Mouse (Mus musculus) forebrain, embryonic 16.5 days (tissue): ENCODE results near the gene Cidec. TPM values are rescaled to one million over a fixed set of nuclear protein-coding genes. Genes with fewer than 3 reads are reported as not detected.

Source experiments
- ATAC-seq: fragments of 200-750 bp; cut with Nextera tagmentation; 2 replicates; pipeline ENCODE4 v1.8.0; 2017; ENCODE audit warnings: mild to moderate bottlenecking, moderate library complexity
- H3K27ac ChIP-seq: fragments of 300-500 bp; sonication (generic); 2 replicates; pipeline ENCODE4 v1.5.1; 2014; ENCODE audit warnings: low read length, control low read depth
- H3K27me3 ChIP-seq: fragments of 300-500 bp; sonication (generic); replicated peaks from 2 replicates; pipeline ENCODE4 v1.6.1; 2014; ENCODE audit warnings: low read length; ENCODE audit not compliant: control insufficient read depth, insufficient read depth
- H3K36me3 ChIP-seq: fragments of 300-500 bp; sonication (generic); 2 replicates; pipeline ENCODE4 v1.6.1; 2014; ENCODE audit not compliant: control insufficient read depth, insufficient read depth
- H3K4me1 ChIP-seq: fragments of 300-500 bp; sonication (generic); replicated peaks from 2 replicates; pipeline ENCODE4 v1.6.1; 2014; ENCODE audit warnings: low read length; ENCODE audit not compliant: control insufficient read depth, insufficient read depth
- H3K4me2 ChIP-seq: fragments of 300-500 bp; sonication (generic); 2 replicates; pipeline ENCODE4 v1.6.1; 2014; ENCODE audit warnings: mild to moderate bottlenecking, low read length, control low read depth
- H3K4me3 ChIP-seq: fragments of 300-500 bp; sonication (generic); replicated peaks from 2 replicates; pipeline ENCODE4 v1.5.1; 2014; ENCODE audit warnings: mild to moderate bottlenecking, low read length, control low read depth
- H3K9ac ChIP-seq: fragments of 300-500 bp; sonication (generic); replicated peaks from 2 replicates; pipeline ENCODE4 v1.6.1; 2014; ENCODE audit warnings: low read depth, low read length, control low read depth
- H3K9me3 ChIP-seq: fragments of 300-500 bp; sonication (generic); 2 replicates; pipeline ENCODE4 v1.6.1; 2016; ENCODE audit warnings: low read length; ENCODE audit not compliant: control insufficient read depth
- WGBS: fragments of 180-500 bp; shearing (Covaris S2); extraction: QIAGEN DNeasy Blood & Tissue Kit; methylation state at CpG from one replicate; pipeline ENCODE4 v1.1.7; 2014; 5-methylcytosine and 5-hydroxymethylcytosine counted together
- polyA plus RNA-seq: library from polyadenylated mRNA; unstranded; fragments of >200 nt; fragmentation: Nextera tagmentation; extraction: Ambion mirVana; gene quantifications from 2 replicates; pipeline ENCODE4 v1.2.1, GENCODE M21; 2015

Cidec gene
- polyA plus RNA-seq, 1 experiment from 2014 or later, result not detected

GRCm38 (mm10) chr6:113402094-113402493 lies 33.5 kb downstream of the Cidec start:
- Histone ChIP-seq H3K27me3 (no peaks in the 10 kb centered on the region), H3K9me3 (no peaks in the 10 kb centered on the region), H3K36me3 (no peaks in the 10 kb centered on the region; the same call in 1 of the 2 replicates), H3K4me2 (no peak overlapping the region), H3K9ac (no peak overlapping the region), H3K27ac (no peak overlapping the region), H3K4me3 (no peak overlapping the region), H3K4me1 (no peaks in the 10 kb centered on the region)
- 90% methylated on average over 13 of the region's 13 CpGs for WGBS
- ATAC-seq, result no peak

GRCm38 (mm10) chr6:113396270-113397030 lies 39.1 kb downstream of the Cidec start:
- no peak overlapping the region for H3K4me2 ChIP-seq
- no peak overlapping the region for H3K4me3 ChIP-seq
- ATAC-seq, result no peak
- H3K9me3 ChIP-seq, result no peaks in the 10 kb centered on the region
- peaks cover 9% of the 10 kb centered on the region for H3K4me1 ChIP-seq
- no peaks in the 10 kb centered on the region for H3K27me3 ChIP-seq
- 86% methylated on average over 10 of the region's 10 CpGs for WGBS
- no peak overlapping the region for H3K9ac ChIP-seq
- H3K36me3 ChIP-seq, result peaks cover 2% of the 10 kb centered on the region; the same call in 1 of the 2 replicates
- no peak overlapping the region for H3K27ac ChIP-seq

GRCm38 (mm10) chr6:113395501-113395900 lies 40.1 kb downstream of the Cidec start:
- H3K9ac ChIP-seq, result no peak overlapping the region
- no peak overlapping the region for H3K4me2 ChIP-seq
- H3K9me3 ChIP-seq, result no peaks in the 10 kb centered on the region
- peaks cover 9% of the 10 kb centered on the region for H3K4me1 ChIP-seq
- 0 out of 2 replicates have a peak, but pooled peaks cover 2% of the 10 kb centered on the region for H3K36me3 ChIP-seq
- H3K27ac ChIP-seq, result no peak overlapping the region
- no peak overlapping the region for H3K4me3 ChIP-seq
- no peak for ATAC-seq
- WGBS, result 98% methylated on average over 6 of the region's 6 CpGs
- H3K27me3 ChIP-seq, result no peaks in the 10 kb centered on the region

- no peak overlapping the region for H3K4me2 ChIP-seq
- no peak overlapping the region for H3K4me3 ChIP-seq
- WGBS, result 94% methylated on average over 11 of the region's 11 CpGs
- H3K36me3 ChIP-seq, result 0 out of 2 replicates have a peak, but pooled peaks cover 3% of the 10 kb centered on the region
- no peak overlapping the region for H3K9ac ChIP-seq
- no peaks in the 10 kb centered on the region for H3K27me3 ChIP-seq
- H3K9me3 ChIP-seq, result no peaks in the 10 kb centered on the region
- no peak overlapping the region for H3K27ac ChIP-seq
- H3K4me1 ChIP-seq, result peaks cover 9% of the 10 kb centered on the region
- no peak for ATAC-seq
These were observed 40.7 kb downstream of the Cidec start for GRCm38 (mm10) chr6:113394811-113395210.

- Histone ChIP-seq H3K36me3 (peaks cover 12% of the 10 kb centered on the region), H3K4me3 (no peak overlapping the region), H3K4me1 (peaks cover 9% of the 10 kb centered on the region), H3K27ac (no peak overlapping the region), H3K27me3 (no peaks in the 10 kb centered on the region), H3K9ac (no peak overlapping the region), H3K9me3 (no peaks in the 10 kb centered on the region), H3K4me2 (no peak overlapping the region)
- 87% methylated on average over 6 of the region's 6 CpGs for WGBS
- no peak for ATAC-seq
These were observed 41.6 kb downstream of the Cidec start for GRCm38 (mm10) chr6:113393951-113394350.

GRCm38 (mm10) chr6:113392387-113393071 lies 43.0 kb downstream of the Cidec start:
- WGBS, result under 1% methylated on average over 50 of the region's 51 CpGs
- Histone ChIP-seq H3K9me3 (no peaks in the 10 kb centered on the region), H3K4me3 (peak overlapping the region; percentile 45), H3K4me2 (peak overlapping the region; percentile 71), H3K9ac (peak overlapping the region; percentile 65), H3K36me3 (peaks cover 21% of the 10 kb centered on the region), H3K27ac (peak overlapping the region; percentile 55; the same call in 1 of the 2 replicates), H3K27me3 (no peaks in the 10 kb centered on the region), H3K4me1 (peaks cover 9% of the 10 kb centered on the region)
- peak; percentile 95 for ATAC-seq

GRCm38 (mm10) chr6:113392015-113392386 lies 43.6 kb downstream of the Cidec start:
- peak overlapping the region; percentile 65 for H3K9ac ChIP-seq
- peaks cover 9% of the 10 kb centered on the region for H3K4me1 ChIP-seq
- no peaks in the 10 kb centered on the region for H3K27me3 ChIP-seq
- ATAC-seq, result no peak
- 21% methylated on average over 10 of the region's 10 CpGs for WGBS
- no peaks in the 10 kb centered on the region for H3K9me3 ChIP-seq
- H3K27ac ChIP-seq, result peak overlapping the region; percentile 55; the same call in 1 of the 2 replicates
- peak overlapping the region; percentile 45 for H3K4me3 ChIP-seq
- peaks cover 21% of the 10 kb centered on the region for H3K36me3 ChIP-seq
- peak overlapping the region; percentile 71 for H3K4me2 ChIP-seq

- peaks cover 27% of the 10 kb centered on the region for H3K36me3 ChIP-seq
These were observed 44.8 kb downstream of the Cidec start for GRCm38 (mm10) chr6:113390715-113391114.

GRCm38 (mm10) chr6:113388960-113389359 lies 46.6 kb downstream of the Cidec start, which contains the start of gene Ttll3:
Ttll3 (plus strand) TSS chr6:113389260.
- 72% methylated on average over 8 of the region's 8 CpGs for WGBS
- Histone ChIP-seq H3K4me2 (no peak within 1 kb of the TSS), H3K4me3 (no peak within 1 kb of the TSS), H3K36me3 (peaks cover 37% of the 10 kb centered on the region), H3K9me3 (no peaks in the 10 kb centered on the region), H3K27ac (no peak within 1 kb of the TSS), H3K4me1 (peaks cover 9% of the 10 kb centered on the region), H3K9ac (no peak within 1 kb of the TSS), H3K27me3 (no peaks in the 10 kb centered on the region)
- ATAC-seq, result no peak

More at GRCm38 (mm10) chr6:113390715-113391114, 44.8 kb downstream of the Cidec start:
- Histone ChIP-seq H3K4me2 (no peak overlapping the region), H3K27me3 (no peaks in the 10 kb centered on the region), H3K4me3 (no peak overlapping the region), H3K9me3 (no peaks in the 10 kb centered on the region), H3K27ac (no peak overlapping the region), H3K9ac (no peak overlapping the region), H3K4me1 (peaks cover 9% of the 10 kb centered on the region)
- 86% methylated on average over 3 of the region's 3 CpGs for WGBS
- no peak for ATAC-seq
